ENCODE assay signal across 8 mouse cellular contexts in genomic region chr7:34166850-34167249, GRCm38 (mm10). TPM values are rescaled to one million over a fixed set of nuclear protein-coding genes. Genes with fewer than 3 reads are reported as not detected.
DNase-seq lines count a peak whose midpoint lies in the region; ATAC-seq and TF ChIP-seq lines count a peak whose summit lies in the region.

No protein-coding gene starts in this region.

- 52% methylated on average over 4 of the region's 4 CpGs for WGBS in intestine, embryonic 14.5 days
- 50% methylated on average over 4 of the region's 4 CpGs for WGBS in intestine, embryonic 16.5 days
- WGBS in embryonic facial prominence, embryonic 15.5 days = 49% methylated on average over 4 of the region's 4 CpGs
- WGBS in kidney, postnatal 0 days = 48% methylated on average over 4 of the region's 4 CpGs

- H3K9ac ChIP-seq in intestine, embryonic 14.5 days (ENCODE audit: low read length) = no peak overlapping the region
- no peak overlapping the region for H3K9ac ChIP-seq in intestine, embryonic 16.5 days (ENCODE audit: low read depth, low read length)
- no peak overlapping the region for H3K9ac ChIP-seq in embryonic facial prominence, embryonic 15.5 days
- H3K9ac ChIP-seq in kidney, postnatal 0 days (ENCODE audit: low read depth, low read length) = no peak overlapping the region

- POLR2A ChIA-PET in Patski (lab: Charles Lee) = interaction anchor here (0.7 kb wide), 1 partner anchor 15 kb away, joined by 3 read pairs; no protein-coding TSS in a partner anchor

- peaks cover 6% of the 10 kb centered on the region; the same call in 1 of the 2 replicates for H3K4me1 ChIP-seq in intestine, embryonic 14.5 days (replicated peaks; ENCODE audit: control insufficient read depth, insufficient read depth, low read length)
- peaks cover 9% of the 10 kb centered on the region for H3K4me1 ChIP-seq in intestine, embryonic 16.5 days (ENCODE audit: control insufficient read depth, insufficient read depth, low read length)
- peaks cover 11% of the 10 kb centered on the region; the same call in 1 of the 2 replicates for H3K4me1 ChIP-seq in embryonic facial prominence, embryonic 15.5 days
- no peaks in the 10 kb centered on the region for H3K4me1 ChIP-seq in kidney, postnatal 0 days (replicated peaks; ENCODE audit: insufficient read depth, low read length)

- no peak for ATAC-seq in intestine, embryonic 14.5 days (replicated peaks; ENCODE audit: low FRiP score, low TSS enrichment, low read depth)
- ATAC-seq in intestine, embryonic 16.5 days = no peak
- ATAC-seq in Patski = no peak
- no peak for ATAC-seq in embryonic facial prominence, embryonic 15.5 days (ENCODE audit: insufficient number of reproducible peaks, low FRiP score, low TSS enrichment, low read depth)
- no peak for ATAC-seq in kidney, postnatal 0 days (replicated peaks; ENCODE audit: low FRiP score, low read depth)

- CTCF ChIA-PET in Patski (lab: Charles Lee) = no interaction called here

- H3K27ac ChIP-seq in intestine, embryonic 14.5 days (ENCODE audit: low read depth) = no peak overlapping the region
- H3K27ac ChIP-seq in intestine, embryonic 16.5 days (ENCODE audit: low read length) = no peak overlapping the region
- no peak overlapping the region for H3K27ac ChIP-seq in embryonic facial prominence, embryonic 15.5 days (replicated peaks)
- no peak overlapping the region for H3K27ac ChIP-seq in kidney, postnatal 0 days

- no peaks in the 10 kb centered on the region for H3K27me3 ChIP-seq in intestine, embryonic 14.5 days (replicated peaks; ENCODE audit: control insufficient read depth, insufficient read depth, low read length)
- H3K27me3 ChIP-seq in intestine, embryonic 16.5 days (replicated peaks; ENCODE audit: control insufficient read depth, insufficient read depth, low read length) = no peaks in the 10 kb centered on the region
- H3K27me3 ChIP-seq in Patski = no peaks in the 10 kb centered on the region
- no peaks in the 10 kb centered on the region for H3K27me3 ChIP-seq in embryonic facial prominence, embryonic 15.5 days
- no peaks in the 10 kb centered on the region for H3K27me3 ChIP-seq in kidney, postnatal 0 days (ENCODE audit: insufficient read depth, low read length)

- 0 out of 2 replicates have a peak overlapping the region, but pooled peaks have one; percentile 1 for H3K4me3 ChIP-seq in intestine, embryonic 14.5 days (ENCODE audit: low read depth, low read length)
- H3K4me3 ChIP-seq in intestine, embryonic 16.5 days (ENCODE audit: low read length) = no peak overlapping the region
- 0 out of 2 replicates have a peak overlapping the region, but pooled peaks have one; percentile 4 for H3K4me3 ChIP-seq in embryonic facial prominence, embryonic 15.5 days (replicated peaks)
- H3K4me3 ChIP-seq in kidney, postnatal 0 days (replicated peaks; ENCODE audit: low read depth, low read length) = no peak overlapping the region

- H3K4me2 ChIP-seq in intestine, embryonic 14.5 days (ENCODE audit: low read length) = peak overlapping the region; percentile 26; the same call in 1 of the 2 replicates
- no peak overlapping the region for H3K4me2 ChIP-seq in intestine, embryonic 16.5 days (ENCODE audit: low read depth, low read length)
- H3K4me2 ChIP-seq in embryonic facial prominence, embryonic 15.5 days (replicated peaks) = 0 out of 2 replicates have a peak overlapping the region, but pooled peaks have one; percentile 6
- H3K4me2 ChIP-seq in kidney, postnatal 0 days (ENCODE audit: low read length) = no peak overlapping the region

- DNase-seq in intestine, embryonic 14.5 days (ENCODE audit: low spot score) = peak; percentile 64
- DNase-seq in Patski (ENCODE audit: low read depth, low spot score) = no peak
- peak; percentile 54 for DNase-seq in kidney, postnatal 0 days (ENCODE audit: low spot score)
- peak; percentile 26 for DNase-seq in mesoderm, embryonic 11.5 days (ENCODE audit: low read depth, low spot score)
- peak; percentile 18 to 24 for DNase-seq in thymus, postnatal 36 days
- no peak for DNase-seq in yolk sac, embryonic 10.5 days (ENCODE audit: low spot score)

- in situ Hi-C loops in Patski (cut with MboI; ENCODE audit: low pct_unique_long_range_greater_than_20kb) = no loop called here

- no peaks in the 10 kb centered on the region for H3K9me3 ChIP-seq in intestine, embryonic 14.5 days (ENCODE audit: control insufficient read depth, low read length)
- no peaks in the 10 kb centered on the region for H3K9me3 ChIP-seq in intestine, embryonic 16.5 days (ENCODE audit: control insufficient read depth, low read length)
- no peaks in the 10 kb centered on the region for H3K9me3 ChIP-seq in embryonic facial prominence, embryonic 15.5 days (replicated peaks)
- no peaks in the 10 kb centered on the region for H3K9me3 ChIP-seq in kidney, postnatal 0 days (replicated peaks; ENCODE audit: low read length)

- TF ChIP-seq CTCF in Patski (IDR thresholded peaks at IDR 0.05) = peak; percentile 76
- TF ChIP-seq CTCF in kidney, postnatal 0 days (IDR thresholded peaks at IDR 0.05; ENCODE audit: low read depth) = peak; percentile 58

- H3K36me3 ChIP-seq in intestine, embryonic 14.5 days (ENCODE audit: control insufficient read depth, insufficient read depth, low read length) = peaks cover 36% of the 10 kb centered on the region
- peaks cover 5% of the 10 kb centered on the region; the same call in 1 of the 2 replicates for H3K36me3 ChIP-seq in intestine, embryonic 16.5 days (ENCODE audit: control insufficient read depth, insufficient read depth, low read length)
- H3K36me3 ChIP-seq in embryonic facial prominence, embryonic 15.5 days = peaks cover 33% of the 10 kb centered on the region
- H3K36me3 ChIP-seq in kidney, postnatal 0 days (ENCODE audit: insufficient read depth, low read length) = peaks cover 21% of the 10 kb centered on the region

RNA-seq across cellular contexts. Expression of gene Uba2, which starts 2.5 kb away (rescaled TPM):
- 187 and 201 TPM in 2 replicates for polyA plus RNA-seq in intestine, embryonic 14.5 days (2014; fragmentation: Nextera tagmentation; extraction: Ambion mirVana)
- 126 and 144 TPM in 2 replicates for polyA plus RNA-seq in intestine, embryonic 16.5 days (2015; fragmentation: Nextera tagmentation; extraction: Ambion mirVana)
- polyA plus RNA-seq in Patski (2021) = 118 TPM
- 187 and 188 TPM in 2 replicates for polyA plus RNA-seq in embryonic facial prominence, embryonic 15.5 days (2015; fragmentation: Nextera tagmentation; extraction: Ambion mirVana)
- polyA plus RNA-seq in kidney, postnatal 0 days (2015; fragmentation: Nextera tagmentation; extraction: Ambion mirVana) = 133 and 146 TPM in 2 replicates

RNA-seq across cellular contexts. Expression of gene Pdcd2l, which starts 29.6 kb away (rescaled TPM):
- polyA plus RNA-seq in intestine, embryonic 14.5 days (2014; fragmentation: Nextera tagmentation; extraction: Ambion mirVana) = 57.2 and 58.7 TPM in 2 replicates
- 50.6 and 63.3 TPM in 2 replicates for polyA plus RNA-seq in intestine, embryonic 16.5 days (2015; fragmentation: Nextera tagmentation; extraction: Ambion mirVana)
- polyA plus RNA-seq in Patski (2021) = 26.6 TPM
- 56.9 and 60.8 TPM in 2 replicates for polyA plus RNA-seq in embryonic facial prominence, embryonic 15.5 days (2015; fragmentation: Nextera tagmentation; extraction: Ambion mirVana)
- polyA plus RNA-seq in kidney, postnatal 0 days (2015; fragmentation: Nextera tagmentation; extraction: Ambion mirVana) = 51.4 and 54.5 TPM in 2 replicates

RNA-seq across cellular contexts. Expression of gene Wtip, which starts 33.8 kb away (rescaled TPM):
- polyA plus RNA-seq in intestine, embryonic 14.5 days (2014; fragmentation: Nextera tagmentation; extraction: Ambion mirVana) = 5.3 and 5.5 TPM in 2 replicates
- polyA plus RNA-seq in intestine, embryonic 16.5 days (2015; fragmentation: Nextera tagmentation; extraction: Ambion mirVana) = 3.2 and 3.4 TPM in 2 replicates
- polyA plus RNA-seq in Patski (2021) = 51.1 TPM
- polyA plus RNA-seq in embryonic facial prominence, embryonic 15.5 days (2015; fragmentation: Nextera tagmentation; extraction: Ambion mirVana) = 6.8 and 7.4 TPM in 2 replicates
- 6.3 and 8.0 TPM in 2 replicates for polyA plus RNA-seq in kidney, postnatal 0 days (2015; fragmentation: Nextera tagmentation; extraction: Ambion mirVana)

Comparison
In these comparisons a context has a peak if more than half of its experiments do, and no peak if none do; other contexts are left out.
1. H3K4me2 ChIP-seq: peak in intestine, embryonic 14.5 days (single experiment) and embryonic facial prominence, embryonic 15.5 days (single experiment); none in intestine, embryonic 16.5 days (single experiment) and kidney, postnatal 0 days (single experiment).
2. H3K4me3 ChIP-seq: peak in intestine, embryonic 14.5 days (single experiment) and embryonic facial prominence, embryonic 15.5 days (single experiment); none in intestine, embryonic 16.5 days (single experiment) and kidney, postnatal 0 days (single experiment).
3. DNase-seq: peak in intestine, embryonic 14.5 days (single experiment), kidney, postnatal 0 days (single experiment), mesoderm, embryonic 11.5 days (single experiment) and thymus, postnatal 36 days (2 of 2); none in Patski (single experiment) and yolk sac, embryonic 10.5 days (single experiment).